Mouse (Mus musculus): Measurements from ENCODE around the gene 2410131K14Rik. TPM values are rescaled to one million over a fixed set of nuclear protein-coding genes. Genes with fewer than 3 reads are reported as not detected.

2410131K14Rik gene
- total and polyA plus RNA-seq, 3 experiments, result 8.3 to 10.7 (median 9.5) TPM

GRCm38 (mm10) chr5:118274546-118274945 is 29.5 kb downstream of the 2410131K14Rik start:
- no peak for DNase-seq
- Histone ChIP-seq H3K79me2 (replicated peaks; ENCODE audit: control insufficient read depth, insufficient read depth, low read length) (no peaks in the 10 kb centered on the region), H3K27ac (no peak overlapping the region), H3K9ac (ENCODE audit: low read depth, low read length) (no peak overlapping the region), H3K4me1 (ENCODE audit: control insufficient read depth, insufficient read depth, low read length) (0 out of 2 replicates have a peak, but pooled peaks cover 2% of the 10 kb centered on the region), H3K4me3 (no peak overlapping the region), H3K36me3 (ENCODE audit: control insufficient read depth, insufficient read depth, low read length) (no peaks in the 10 kb centered on the region), H3K27me3 (ENCODE audit: control insufficient read depth, insufficient read depth, low read length) (no peaks in the 10 kb centered on the region)
- TF ChIP-seq CTCF (IDR thresholded peaks at IDR 0.05), result no peak
- TF ChIP-seq EP300 (IDR thresholded peaks at IDR 0.05; ENCODE audit: insufficient read depth, low read depth, low read length), result no peak
- TF ChIP-seq POLR2A (IDR thresholded peaks at IDR 0.05; ENCODE audit: insufficient read depth, low read depth, low read length), result no peak
- WGBS, result 25% methylated on average over 9 of the region's 9 CpGs
- intact Hi-C loops (cut with DNase I), result loop anchor here (2.0 kb wide), 1 partner anchor 14 kb away; no protein-coding TSS in a partner anchor

GRCm38 (mm10) chr5:118276281-118276680 is 31.3 kb downstream of the 2410131K14Rik start:
- TF ChIP-seq EP300 (IDR thresholded peaks at IDR 0.05; ENCODE audit: insufficient read depth, low read depth, low read length), result no peak
- intact Hi-C loops (cut with DNase I), result no loop called here

DNA sequence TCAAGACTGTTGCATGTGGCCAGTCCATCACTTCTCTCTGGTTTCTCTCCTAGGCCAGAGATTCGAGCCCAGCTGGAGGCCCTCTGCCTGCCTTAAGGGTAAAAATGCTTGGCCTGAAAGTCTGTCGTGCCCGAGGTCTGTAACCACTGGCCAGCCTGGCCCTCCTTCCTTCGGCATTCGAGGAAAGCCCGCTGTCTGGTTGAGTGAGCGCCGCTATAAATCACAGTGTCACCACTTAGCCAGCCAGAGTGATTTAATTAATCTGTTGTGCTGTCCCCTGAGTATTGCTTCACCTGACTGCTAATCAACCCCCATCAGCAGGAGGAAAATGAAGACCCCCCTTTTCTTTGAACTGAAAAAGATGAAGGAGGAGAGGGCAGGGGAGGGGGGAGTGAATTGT is 31.7 kb downstream of the 2410131K14Rik start:
- Histone ChIP-seq H3K9ac (ENCODE audit: low read depth, low read length) (no peak overlapping the region), H3K4me3 (no peak overlapping the region), H3K4me1 (ENCODE audit: control insufficient read depth, insufficient read depth, low read length) (0 out of 2 replicates have a peak, but pooled peaks cover 2% of the 10 kb centered on the region), H3K27ac (no peak overlapping the region), H3K79me2 (replicated peaks; ENCODE audit: control insufficient read depth, insufficient read depth, low read length) (no peaks in the 10 kb centered on the region), H3K36me3 (ENCODE audit: control insufficient read depth, insufficient read depth, low read length) (no peaks in the 10 kb centered on the region), H3K27me3 (ENCODE audit: control insufficient read depth, insufficient read depth, low read length) (no peaks in the 10 kb centered on the region)
- WGBS, result 63% methylated on average over 8 of the region's 8 CpGs
- TF ChIP-seq POLR2A (IDR thresholded peaks at IDR 0.05; ENCODE audit: insufficient read depth, low read depth, low read length) (no peak), CTCF (IDR thresholded peaks at IDR 0.05) (no peak), EP300 (IDR thresholded peaks at IDR 0.05; ENCODE audit: insufficient read depth, low read depth, low read length) (no peak)
- no peak for DNase-seq
- intact Hi-C loops (cut with DNase I), result no loop called here

More at GRCm38 (mm10) chr5:118276281-118276680, 31.3 kb downstream of the 2410131K14Rik start:
- Histone ChIP-seq H3K79me2 (replicated peaks; ENCODE audit: control insufficient read depth, insufficient read depth, low read length) (no peaks in the 10 kb centered on the region), H3K9ac (ENCODE audit: low read depth, low read length) (no peak overlapping the region), H3K36me3 (ENCODE audit: control insufficient read depth, insufficient read depth, low read length) (no peaks in the 10 kb centered on the region), H3K4me3 (no peak overlapping the region), H3K4me1 (ENCODE audit: control insufficient read depth, insufficient read depth, low read length) (0 out of 2 replicates have a peak, but pooled peaks cover 2% of the 10 kb centered on the region), H3K27me3 (ENCODE audit: control insufficient read depth, insufficient read depth, low read length) (no peaks in the 10 kb centered on the region), H3K27ac (no peak overlapping the region)
- no peak for DNase-seq
- WGBS, result 62% methylated on average over 7 of the region's 7 CpGs

GRCm38 (mm10) chr5:118277741-118278495 is 32.9 kb downstream of the 2410131K14Rik start:
- intact Hi-C loops (cut with DNase I), result no loop called here
- WGBS, result 67% methylated on average over 18 of the region's 18 CpGs
- Histone ChIP-seq H3K79me2 (replicated peaks; ENCODE audit: control insufficient read depth, insufficient read depth, low read length) (no peaks in the 10 kb centered on the region), H3K36me3 (ENCODE audit: control insufficient read depth, insufficient read depth, low read length) (no peaks in the 10 kb centered on the region), H3K4me1 (ENCODE audit: control insufficient read depth, insufficient read depth, low read length) (0 out of 2 replicates have a peak, but pooled peaks cover under 1% of the 10 kb centered on the region), H3K27ac (no peak overlapping the region), H3K9ac (ENCODE audit: low read depth, low read length) (no peak overlapping the region), H3K27me3 (ENCODE audit: control insufficient read depth, insufficient read depth, low read length) (no peaks in the 10 kb centered on the region), H3K4me3 (no peak overlapping the region)
- peak; percentile 23 for TF ChIP-seq CTCF (IDR thresholded peaks at IDR 0.05)
- no peak for TF ChIP-seq EP300 (IDR thresholded peaks at IDR 0.05; ENCODE audit: insufficient read depth, low read depth, low read length)
- DNase-seq, result no peak

- DNase-seq, result no peak
- Histone ChIP-seq H3K27ac (no peak overlapping the region), H3K27me3 (ENCODE audit: control insufficient read depth, insufficient read depth, low read length) (no peaks in the 10 kb centered on the region), H3K9ac (ENCODE audit: low read depth, low read length) (no peak overlapping the region), H3K4me1 (ENCODE audit: control insufficient read depth, insufficient read depth, low read length) (peaks cover 2% of the 10 kb centered on the region; the same call in 1 of the 2 replicates), H3K79me2 (replicated peaks; ENCODE audit: control insufficient read depth, insufficient read depth, low read length) (no peaks in the 10 kb centered on the region), H3K4me3 (no peak overlapping the region), H3K36me3 (ENCODE audit: control insufficient read depth, insufficient read depth, low read length) (no peaks in the 10 kb centered on the region)
- no peak for TF ChIP-seq EP300 (IDR thresholded peaks at IDR 0.05; ENCODE audit: insufficient read depth, low read depth, low read length)
- no peak for TF ChIP-seq POLR2A (IDR thresholded peaks at IDR 0.05; ENCODE audit: insufficient read depth, low read depth, low read length)
- TF ChIP-seq CTCF (IDR thresholded peaks at IDR 0.05), result 0 out of 2 replicates have a peak, but pooled peaks have one; percentile 8
- WGBS, result 94% methylated on average over 4 of the region's 4 CpGs
- intact Hi-C loops (cut with DNase I), result no loop called here
Measured at GRCm38 (mm10) chr5:118291453-118291852, 46.4 kb downstream of the 2410131K14Rik start.

GRCm38 (mm10) chr5:118292476-118292875 is 47.4 kb downstream of the 2410131K14Rik start:
- WGBS, result 69% methylated on average over 4 of the region's 4 CpGs
- no peaks in the 10 kb centered on the region for H3K27me3 ChIP-seq (ENCODE audit: control insufficient read depth, insufficient read depth, low read length)
- H3K4me1 ChIP-seq (ENCODE audit: control insufficient read depth, insufficient read depth, low read length), result peaks cover 2% of the 10 kb centered on the region; the same call in 1 of the 2 replicates
- DNase-seq, result no peak
- intact Hi-C loops (cut with DNase I), result no loop called here
- TF ChIP-seq EP300 (IDR thresholded peaks at IDR 0.05; ENCODE audit: insufficient read depth, low read depth, low read length) (no peak), POLR2A (IDR thresholded peaks at IDR 0.05; ENCODE audit: insufficient read depth, low read depth, low read length) (no peak), CTCF (IDR thresholded peaks at IDR 0.05) (no peak)
- no peak overlapping the region for H3K9ac ChIP-seq (ENCODE audit: low read depth, low read length)
- H3K36me3 ChIP-seq (ENCODE audit: control insufficient read depth, insufficient read depth, low read length), result no peaks in the 10 kb centered on the region
- H3K4me3 ChIP-seq, result no peak overlapping the region
- H3K79me2 ChIP-seq (replicated peaks; ENCODE audit: control insufficient read depth, insufficient read depth, low read length), result no peaks in the 10 kb centered on the region
- H3K27ac ChIP-seq, result no peak overlapping the region
